Mouse (Mus musculus) liver, embryonic 14.5 days (tissue): ENCODE data around the gene D930020B18Rik. TPM values are rescaled to one million over a fixed set of nuclear protein-coding genes. Genes with fewer than 3 reads are reported as not detected.

Experiments
- ATAC-seq: fragments of 200-750 bp; cut with Nextera tagmentation; 2 replicates; pipeline ENCODE4 v1.8.0; 2017; ENCODE audit warnings: moderate number of reproducible peaks, mild to moderate bottlenecking, moderate library complexity; ENCODE audit not compliant: insufficient read depth
- DNase-seq, 3 experiments: peaks; one replicate each; pipeline ENCODE4 v3.0.0-alpha.2; 2012 to 2013; ENCODE audit warnings: low read depth in 3 of 3, low spot score in 3 of 3
- H3K27ac ChIP-seq: fragments of 300-500 bp; sonication (generic); 2 replicates; pipeline ENCODE4 v1.5.1; 2014; ENCODE audit warnings: moderate library complexity, mild to moderate bottlenecking, control low read depth, inconsistent platforms
- H3K27me3 ChIP-seq: fragments of 300-500 bp; sonication (generic); 2 replicates; pipeline ENCODE4 v1.6.1; 2014; ENCODE audit warnings: mild to moderate bottlenecking, low read length, moderate library complexity; ENCODE audit not compliant: control insufficient read depth, insufficient read depth
- H3K36me3 ChIP-seq: fragments of 300-500 bp; sonication (generic); replicated peaks from 2 replicates; pipeline ENCODE4 v1.6.1; 2014; ENCODE audit warnings: low read depth; ENCODE audit not compliant: control insufficient read depth, insufficient read depth
- H3K4me1 ChIP-seq, 2 experiments: fragments of 200-500 bp in 1 of 2; fragments of 300-500 bp in 1 of 2; sonication (generic) in 1 of 2; replicated peaks; 2 replicates each; pipeline ENCODE4 v1.6.1; 2012 to 2014; ENCODE audit warnings: antibody characterized with exemption in 1 of 2, inconsistent platforms in 1 of 2, low read length in 1 of 2; ENCODE audit not compliant: control insufficient read depth in 2 of 2, insufficient read depth in 2 of 2
- H3K4me2 ChIP-seq: fragments of 300-500 bp; sonication (generic); 2 replicates; pipeline ENCODE4 v1.6.1; 2014; ENCODE audit warnings: low read depth, mild to moderate bottlenecking, control low read depth, moderate library complexity
- H3K4me3 ChIP-seq, 2 experiments: fragments of 200-500 bp in 1 of 2; fragments of 300-500 bp in 1 of 2; sonication (generic) in 1 of 2; 2 replicates each; pipeline ENCODE4 v1.5.1; 2012 to 2014; ENCODE audit warnings: low read depth in 2 of 2, low read length in 2 of 2, mild to moderate bottlenecking in 2 of 2, control low read depth in 1 of 2, inconsistent platforms in 1 of 2, moderate library complexity in 1 of 2; ENCODE audit not compliant: insufficient read depth in 1 of 2
- H3K9ac ChIP-seq: fragments of 300-500 bp; sonication (generic); replicated peaks from 2 replicates; pipeline ENCODE4 v1.6.1; 2014; ENCODE audit warnings: mild to moderate bottlenecking, control low read depth, moderate library complexity
- H3K9me3 ChIP-seq: fragments of 300-500 bp; sonication (generic); 2 replicates; pipeline ENCODE4 v1.6.1; 2016; ENCODE audit warnings: low read length, mixed read lengths; ENCODE audit not compliant: control insufficient read depth
- CTCF ChIP-seq: IDR thresholded peaks from 2 replicates; pipeline ENCODE4 v1.5.1; 2016; ENCODE audit warnings: antibody characterized with exemption, low read depth, control low read depth
- EP300 ChIP-seq: IDR thresholded peaks from 2 replicates; pipeline ENCODE4 v1.6.1; 2016; ENCODE audit warnings: antibody characterized with exemption, low read depth
- WGBS: fragments of 180-500 bp; shearing (Covaris S2); extraction: QIAGEN DNeasy Blood & Tissue Kit; methylation state at CpG from one replicate; pipeline ENCODE4 v1.1.7; 2014; ENCODE audit not compliant: insufficient replicate concordance; 5-methylcytosine and 5-hydroxymethylcytosine counted together
- polyA plus RNA-seq, 2 experiments: library from polyadenylated mRNA; depleted of rRNA in 1 of 2; stranded (reverse) in 1 of 2; unstranded in 1 of 2; fragments of >200 nt; fragmentation: Nextera tagmentation in 1 of 2; extraction: Ambion mirVana in 1 of 2; gene quantifications; 2 replicates each; pipeline versions ENCODE4 v1.2.1 to v1.2.3; 2012 to 2014

D930020B18Rik gene
- polyA plus RNA-seq, 2 experiments: 0.04 TPM; not detected in 1

DNA sequence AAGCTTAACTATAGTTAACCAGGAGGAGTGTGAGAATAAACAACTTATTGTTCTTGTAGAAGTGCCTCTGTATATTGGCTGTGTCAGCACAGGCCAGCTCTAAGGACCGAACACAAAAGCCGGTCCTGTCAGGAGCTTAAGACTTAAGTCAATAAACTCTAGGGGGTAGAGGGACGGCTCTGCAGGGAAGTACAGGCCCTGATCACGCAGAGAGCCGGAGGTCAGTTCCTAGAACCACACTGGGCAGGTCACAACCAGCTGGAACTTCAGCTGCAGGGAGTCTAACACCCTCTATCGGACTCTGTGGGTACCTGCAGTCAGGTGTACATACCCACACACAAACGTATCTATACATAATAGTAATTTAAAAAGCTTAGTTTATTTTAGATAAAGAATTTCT, 25.5 kb upstream of the D930020B18Rik start:
- Histone ChIP-seq H3K9ac (no peak overlapping the region), H3K4me1 (no peaks in the 10 kb centered on the region), H3K36me3 (peaks cover 79% of the 10 kb centered on the region), H3K27ac (no peak overlapping the region), H3K27me3 (no peaks in the 10 kb centered on the region), H3K4me3 (no peak overlapping the region), H3K9me3 (no peaks in the 10 kb centered on the region), H3K4me2 (no peak overlapping the region)
- TF ChIP-seq CTCF: no peak
- no peak for TF ChIP-seq EP300
- DNase-seq (no peak), ATAC-seq (no peak)
- WGBS: 79% methylated on average over 7 of the region's 7 CpGs

GRCm38 (mm10) chr10:121622431-121622830, 19.0 kb upstream of the D930020B18Rik start:
- Histone ChIP-seq H3K4me2 (no peak overlapping the region), H3K4me3 (no peak overlapping the region), H3K27me3 (no peaks in the 10 kb centered on the region), H3K36me3 (peaks cover 42% of the 10 kb centered on the region), H3K4me1 (peaks cover 14 to 18% of the 10 kb centered on the region in 2 experiments), H3K9ac (no peak overlapping the region), H3K9me3 (no peaks in the 10 kb centered on the region), H3K27ac (no peak overlapping the region)
- DNase-seq (no peak), ATAC-seq (no peak)
- 76% methylated on average over 6 of the region's 6 CpGs for WGBS
- TF ChIP-seq CTCF: no peak
- TF ChIP-seq EP300: no peak

- no peak for TF ChIP-seq CTCF
- no peak for TF ChIP-seq EP300
- ATAC-seq (no peak), DNase-seq (no peak)
- Histone ChIP-seq H3K4me3 (no peak overlapping the region), H3K27ac (no peak overlapping the region), H3K27me3 (no peaks in the 10 kb centered on the region), H3K4me2 (peak overlapping the region; percentile 80), H3K4me1 (peaks cover 16 to 23% of the 10 kb centered on the region in 2 experiments), H3K9me3 (no peaks in the 10 kb centered on the region), H3K9ac (no peak overlapping the region), H3K36me3 (peaks cover 32% of the 10 kb centered on the region)
- 74% methylated on average over 7 of the region's 7 CpGs for WGBS
Measured at GRCm38 (mm10) chr10:121623670-121624069, 17.7 kb upstream of the D930020B18Rik start.

GRCm38 (mm10) chr10:121625006-121625405, 16.4 kb upstream of the D930020B18Rik start:
- H3K9ac ChIP-seq: peak overlapping the region; percentile 80
- H3K4me1 ChIP-seq: peaks cover 16 to 23% of the 10 kb centered on the region in 2 experiments
- DNase-seq (no peak), ATAC-seq (no peak)
- no peaks in the 10 kb centered on the region for H3K9me3 ChIP-seq
- no peak for TF ChIP-seq EP300
- no peak for TF ChIP-seq CTCF
- no peaks in the 10 kb centered on the region for H3K27me3 ChIP-seq
- H3K4me2 ChIP-seq: peak overlapping the region; percentile 80
- peak overlapping the region; percentile 46 for H3K27ac ChIP-seq
- 4% methylated on average over 9 of the region's 9 CpGs for WGBS
- H3K36me3 ChIP-seq: peaks cover 26% of the 10 kb centered on the region
- peak overlapping the region; percentile 68 to 75 for H3K4me3 ChIP-seq

- peaks cover 16 to 23% of the 10 kb centered on the region in 2 experiments for H3K4me1 ChIP-seq
- peak overlapping the region; percentile 68 to 75 for H3K4me3 ChIP-seq
- no peaks in the 10 kb centered on the region for H3K9me3 ChIP-seq
- peak overlapping the region; percentile 46 for H3K27ac ChIP-seq
- DNase-seq: peak in 2 of 3 experiments; percentile 24 to 44
- peak overlapping the region; percentile 80 for H3K9ac ChIP-seq
- peaks cover 21% of the 10 kb centered on the region for H3K36me3 ChIP-seq
- TF ChIP-seq CTCF (no peak), EP300 (no peak; the same call in 1 of the 2 replicates)
- WGBS: under 1% methylated on average over 41 of the region's 41 CpGs
- peak; percentile 58; the same call in 1 of the 2 replicates for ATAC-seq
- no peaks in the 10 kb centered on the region for H3K27me3 ChIP-seq
- H3K4me2 ChIP-seq: peak overlapping the region; percentile 80
Measured at GRCm38 (mm10) chr10:121625407-121626185, 15.8 kb upstream of the D930020B18Rik start.
